Mouse (Mus musculus) limb, embryonic 12.5 days (tissue): ENCODE measurements around the gene Nme2. TPM values are rescaled to one million over a fixed set of nuclear protein-coding genes. Genes with fewer than 3 reads are reported as not detected.

Experiments used
- ATAC-seq: fragments of 200-750 bp; cut with Nextera tagmentation; 2 replicates; pipeline ENCODE4 v1.8.0; 2017; ENCODE audit warnings: low read depth, moderate TSS enrichment; ENCODE audit not compliant: insufficient number of reproducible peaks, insufficient read depth, low FRiP score, low TSS enrichment
- H3K27ac ChIP-seq: fragments of 300-500 bp; sonication (generic); 2 replicates; pipeline ENCODE4 v1.5.1; 2016; ENCODE audit warnings: mild to moderate bottlenecking, moderate library complexity
- H3K27me3 ChIP-seq: fragments of 300-500 bp; sonication (generic); 2 replicates; pipeline ENCODE4 v1.6.1; 2016; ENCODE audit warnings: mild to moderate bottlenecking, moderate library complexity
- H3K36me3 ChIP-seq: fragments of 300-500 bp; sonication (generic); 2 replicates; pipeline ENCODE4 v1.6.1; 2016; ENCODE audit warnings: mild to moderate bottlenecking, moderate library complexity
- H3K4me1 ChIP-seq: fragments of 300-500 bp; sonication (generic); replicated peaks from 2 replicates; pipeline ENCODE4 v1.6.1; 2016
- H3K4me2 ChIP-seq: fragments of 300-500 bp; sonication (generic); 2 replicates; pipeline ENCODE4 v1.6.1; 2016; ENCODE audit warnings: mild to moderate bottlenecking, moderate library complexity
- H3K4me3 ChIP-seq: fragments of 300-500 bp; sonication (generic); replicated peaks from 2 replicates; pipeline ENCODE4 v1.5.1; 2016; ENCODE audit warnings: mild to moderate bottlenecking
- H3K9ac ChIP-seq: fragments of 300-500 bp; sonication (generic); replicated peaks from 2 replicates; pipeline ENCODE4 v1.6.1; 2016; ENCODE audit warnings: mild to moderate bottlenecking, moderate library complexity
- H3K9me3 ChIP-seq: fragments of 300-500 bp; sonication (generic); 2 replicates; pipeline ENCODE4 v1.6.1; 2016; ENCODE audit warnings: mild to moderate bottlenecking, moderate library complexity
- WGBS: fragments of 180-500 bp; shearing (Covaris S2); methylation state at CpG from one replicate; pipeline ENCODE4 v1.1.7; 2016; 5-methylcytosine and 5-hydroxymethylcytosine counted together
- polyA plus RNA-seq: library from polyadenylated mRNA; unstranded; fragments of >200 nt; fragmentation: Nextera tagmentation; extraction: Ambion mirVana; gene quantifications from 2 replicates; pipeline ENCODE4 v1.2.1, GENCODE M21; 2016

Gene Nme2
- polyA plus RNA-seq, 1 experiment from 2014 or later: 217 TPM

DNA sequence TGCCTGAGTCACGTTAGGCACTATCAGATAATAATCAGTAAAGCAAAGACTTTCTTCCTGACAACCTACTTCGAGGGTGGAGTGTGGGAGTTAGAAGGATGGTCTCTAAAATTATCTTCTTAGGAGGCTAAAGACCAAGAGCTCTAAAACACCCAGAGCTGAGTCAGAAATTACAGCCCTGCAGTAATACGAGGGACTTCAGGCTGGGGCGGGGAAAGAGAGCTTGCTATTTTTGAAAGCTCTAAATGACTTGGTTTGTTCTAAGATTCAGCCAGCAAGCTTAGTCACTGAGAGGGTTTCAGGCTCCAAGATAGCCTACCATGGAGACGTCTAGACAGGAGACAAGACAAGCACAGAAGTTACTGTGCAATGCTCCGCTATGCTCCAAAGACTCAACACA lies 9.3 kb upstream of the Nme2 start:
- H3K4me3 ChIP-seq: no peak overlapping the region
- H3K9ac ChIP-seq: no peak overlapping the region
- peaks cover 3% of the 10 kb centered on the region; the same call in 1 of the 2 replicates for H3K4me1 ChIP-seq
- no peak for ATAC-seq
- H3K27me3 ChIP-seq: no peaks in the 10 kb centered on the region
- H3K36me3 ChIP-seq: peaks cover 57% of the 10 kb centered on the region
- H3K27ac ChIP-seq: no peak overlapping the region
- 98% methylated on average over 6 of the region's 6 CpGs for WGBS
- no peaks in the 10 kb centered on the region for H3K9me3 ChIP-seq
- no peak overlapping the region for H3K4me2 ChIP-seq

DNA sequence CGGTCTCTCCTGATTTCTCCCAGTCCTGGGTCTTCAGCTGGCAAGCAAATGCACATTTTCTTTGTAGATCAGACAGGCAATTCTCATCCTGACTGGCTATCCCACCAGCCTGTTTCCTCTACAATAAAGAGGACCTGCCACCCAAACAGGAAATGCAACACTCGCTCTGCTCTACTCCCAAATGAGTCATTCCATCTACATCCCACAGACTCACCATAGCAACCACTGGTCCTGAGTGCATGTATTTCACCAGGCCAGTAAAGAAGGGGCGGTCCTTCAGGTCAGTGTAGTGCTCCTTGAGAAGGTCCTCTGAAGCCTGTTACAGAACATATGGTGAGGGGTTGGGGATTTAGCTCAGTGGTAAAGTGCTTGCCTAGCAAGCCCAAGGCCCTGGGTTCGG lies 7.0 kb upstream of the Nme2 start:
- Histone ChIP-seq H3K4me2 (no peak overlapping the region), H3K4me3 (no peak overlapping the region), H3K27ac (no peak overlapping the region), H3K27me3 (no peaks in the 10 kb centered on the region), H3K36me3 (peaks cover 80% of the 10 kb centered on the region), H3K9ac (no peak overlapping the region), H3K4me1 (peaks cover 3% of the 10 kb centered on the region; the same call in 1 of the 2 replicates), H3K9me3 (no peaks in the 10 kb centered on the region)
- WGBS: 94% methylated on average over 4 of the region's 4 CpGs
- no peak for ATAC-seq

DNA sequence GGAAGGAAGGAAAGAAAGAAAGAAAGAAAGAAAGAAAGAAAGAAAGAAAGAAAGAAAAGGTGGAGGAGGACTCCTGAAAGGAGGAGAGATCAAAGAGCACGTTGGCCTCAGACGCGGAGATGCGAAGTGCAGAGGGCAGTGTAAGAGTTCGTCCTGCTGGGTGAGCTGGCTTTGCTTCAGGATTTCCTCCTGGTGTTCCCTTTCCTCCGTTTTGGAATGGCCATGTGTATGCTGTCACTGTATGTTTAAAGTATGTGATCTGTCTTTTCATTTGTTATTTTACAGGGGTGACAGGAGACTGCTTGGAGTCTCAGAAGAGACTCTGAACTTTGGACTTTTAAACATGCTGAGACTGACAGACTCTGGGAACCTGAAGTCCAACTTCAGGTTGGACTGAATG lies 5.4 kb upstream of the Nme2 start:
- Histone ChIP-seq H3K4me2 (no peak overlapping the region), H3K9me3 (no peaks in the 10 kb centered on the region), H3K36me3 (peaks cover 84% of the 10 kb centered on the region), H3K27me3 (no peaks in the 10 kb centered on the region), H3K4me1 (peaks cover 2% of the 10 kb centered on the region; the same call in 1 of the 2 replicates), H3K27ac (no peak overlapping the region), H3K4me3 (no peak overlapping the region), H3K9ac (no peak overlapping the region)
- no peak for ATAC-seq
- 91% methylated on average over 6 of the region's 6 CpGs for WGBS

DNA sequence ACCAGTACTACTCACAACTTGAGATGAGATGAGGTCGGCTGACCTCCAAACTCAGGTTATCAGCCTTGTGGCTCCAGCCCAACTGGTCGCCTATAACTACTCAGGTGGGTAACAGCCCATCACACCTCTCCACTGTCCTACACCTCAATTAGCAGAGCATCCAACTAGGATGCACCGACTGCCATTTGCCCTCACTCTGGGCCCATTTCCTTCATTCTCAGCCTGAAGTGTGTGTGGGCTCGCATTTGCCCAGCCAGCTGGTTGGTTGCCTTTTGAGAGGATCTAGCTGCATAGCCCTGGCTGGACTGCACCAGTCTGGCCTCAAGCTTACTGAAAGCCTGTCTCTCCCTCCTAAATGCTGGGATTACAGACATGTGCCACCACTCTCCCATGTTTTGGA lies 1.7 kb upstream of the Nme2 start:
- Histone ChIP-seq H3K9ac (no peak overlapping the region), H3K4me2 (no peak overlapping the region), H3K36me3 (peaks cover 66% of the 10 kb centered on the region), H3K4me3 (no peak overlapping the region), H3K9me3 (no peaks in the 10 kb centered on the region), H3K27ac (no peak overlapping the region), H3K4me1 (peaks cover 27% of the 10 kb centered on the region), H3K27me3 (no peaks in the 10 kb centered on the region)
- no peak for ATAC-seq
- 72% methylated on average over 4 of the region's 4 CpGs for WGBS

DNA sequence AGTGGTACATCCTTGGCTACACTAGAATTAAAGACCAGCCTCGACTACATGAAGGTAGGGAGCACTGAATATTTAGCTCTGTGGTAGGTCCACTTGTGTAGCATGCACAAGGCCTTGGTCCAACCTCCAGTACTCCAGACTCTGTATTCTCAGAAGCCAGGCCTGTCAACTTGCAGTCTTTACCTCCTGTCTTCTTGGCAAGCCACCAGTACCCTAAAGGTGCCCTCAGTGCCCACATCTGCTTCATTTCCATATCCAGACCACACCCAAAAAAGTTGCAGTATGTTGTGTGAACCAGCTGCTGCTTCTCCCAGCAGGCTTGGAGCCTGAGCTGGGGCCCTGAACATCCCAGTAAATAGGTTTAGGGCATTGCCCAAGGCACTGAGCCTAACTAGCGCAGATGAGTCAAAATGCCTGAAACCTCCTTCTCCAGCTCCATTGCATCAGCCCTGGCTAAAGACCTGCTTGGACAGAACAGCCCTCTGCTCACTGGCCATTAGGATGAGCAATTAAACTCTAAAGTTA lies 1.0 kb upstream of the Nme2 start:
- Histone ChIP-seq H3K27me3 (no peaks in the 10 kb centered on the region), H3K9ac (no peak overlapping the region), H3K36me3 (peaks cover 66% of the 10 kb centered on the region), H3K4me3 (no peak overlapping the region), H3K9me3 (no peaks in the 10 kb centered on the region), H3K27ac (no peak overlapping the region), H3K4me1 (peaks cover 32% of the 10 kb centered on the region), H3K4me2 (no peak overlapping the region)
- WGBS: 78% methylated on average over 2 of the region's 2 CpGs
- ATAC-seq: no peak

DNA sequence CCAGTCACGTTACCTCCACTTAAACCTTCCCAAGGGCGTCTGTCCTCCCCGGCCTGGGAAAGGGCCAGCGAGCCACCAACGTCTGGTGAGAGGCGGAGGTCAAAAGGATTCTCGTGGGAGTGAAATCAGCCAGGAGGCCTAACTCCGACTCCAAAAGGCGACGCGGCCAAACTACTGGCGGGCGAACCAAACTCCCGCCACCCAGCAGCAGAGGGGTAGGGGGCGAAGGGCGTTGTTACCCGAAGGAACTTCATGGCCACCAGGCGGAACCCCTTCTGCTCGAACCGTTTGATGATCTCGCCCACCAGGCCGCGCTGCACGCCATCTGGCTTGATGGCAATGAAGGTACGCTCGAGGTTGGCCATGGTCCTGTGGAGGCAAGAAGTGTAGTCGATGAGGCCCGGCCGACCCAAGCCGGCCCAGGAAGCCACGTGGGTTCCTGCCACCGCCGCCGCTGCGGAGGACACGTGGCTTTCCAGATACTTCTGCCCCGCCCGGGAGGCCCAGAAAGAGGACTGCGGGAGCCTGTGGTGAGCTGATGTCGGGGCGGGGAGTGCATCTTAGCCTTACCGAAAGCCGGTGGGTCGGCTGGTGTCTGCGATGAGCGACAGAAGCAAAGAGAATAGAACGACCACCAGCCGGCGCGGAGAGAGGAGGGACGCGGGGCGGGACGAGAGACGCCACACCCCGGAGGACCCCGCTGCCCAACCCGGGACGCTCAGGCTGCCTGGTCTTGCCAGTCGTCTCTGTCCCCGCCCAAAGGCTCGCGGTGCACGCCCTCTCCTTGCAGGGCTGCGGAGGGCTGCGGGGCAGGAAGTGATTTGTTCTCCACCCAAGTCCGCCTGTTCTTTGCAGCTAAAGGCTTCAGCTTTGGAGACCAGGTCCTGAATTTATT lies 556 bp downstream of the Nme2 start:
- WGBS: under 1% methylated on average over 67 of the region's 67 CpGs
- Histone ChIP-seq H3K4me1 (peaks cover 32% of the 10 kb centered on the region), H3K4me2 (peak overlapping the region; percentile 86), H3K9ac (peak overlapping the region; percentile 79), H3K36me3 (peaks cover 66% of the 10 kb centered on the region), H3K27ac (peak overlapping the region; percentile 89), H3K4me3 (peak overlapping the region; percentile 73), H3K9me3 (no peaks in the 10 kb centered on the region), H3K27me3 (no peaks in the 10 kb centered on the region)
- peak; percentile 98 for ATAC-seq

DNA sequence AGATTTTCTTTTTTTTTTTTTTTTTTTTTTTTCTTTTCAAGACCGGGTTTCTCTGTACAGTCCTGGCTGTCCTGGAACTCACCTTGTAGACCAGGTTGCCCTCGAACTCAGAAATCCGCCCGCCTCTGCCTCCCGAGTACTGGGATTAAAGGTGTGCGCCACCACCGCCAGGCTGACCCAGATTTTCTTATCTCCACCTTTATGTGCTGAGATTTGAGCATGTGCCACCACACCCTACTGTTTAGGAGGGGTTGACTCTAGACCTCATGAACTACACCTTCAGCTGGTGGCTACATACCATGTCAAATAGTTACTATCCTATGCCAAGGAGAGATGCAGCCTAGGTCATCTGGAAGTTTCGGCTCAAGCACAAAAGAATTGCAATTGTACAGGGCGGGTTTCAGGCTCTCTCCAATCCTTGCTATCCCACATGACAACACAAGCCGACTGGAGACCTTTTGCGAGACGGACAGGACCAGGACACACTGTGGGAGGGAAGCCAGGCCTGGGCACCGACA lies 1.3 kb downstream of the Nme2 start:
- Histone ChIP-seq H3K27ac (peak overlapping the region; percentile 89), H3K9me3 (no peaks in the 10 kb centered on the region), H3K4me3 (peak overlapping the region; percentile 73), H3K36me3 (peaks cover 66% of the 10 kb centered on the region), H3K4me1 (peaks cover 32% of the 10 kb centered on the region), H3K27me3 (no peaks in the 10 kb centered on the region), H3K9ac (peak overlapping the region; percentile 79), H3K4me2 (peak overlapping the region; percentile 86)
- 43% methylated on average over 13 of the region's 13 CpGs for WGBS
- 0 out of 2 replicates have a peak, but pooled peaks have one; percentile 4 for ATAC-seq

DNA sequence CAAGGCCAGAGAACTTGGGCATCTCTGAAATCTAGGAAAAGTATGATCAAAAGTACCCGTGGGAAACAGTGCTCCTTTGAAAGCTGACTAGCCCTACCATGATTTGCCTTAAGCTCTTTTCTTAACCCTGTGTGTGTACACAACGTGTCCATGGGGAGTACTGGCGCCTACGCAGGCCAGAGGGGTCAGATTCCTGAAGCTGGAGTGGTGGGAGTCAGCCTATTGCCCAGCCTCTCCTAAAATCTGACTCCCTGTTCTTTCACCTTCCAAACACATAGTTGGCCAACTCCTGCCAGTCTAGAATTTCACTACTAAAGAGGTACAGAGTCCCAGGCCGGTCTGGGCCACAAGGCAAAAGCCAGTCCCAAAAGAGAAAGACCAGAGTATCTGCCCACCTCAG lies 3.7 kb downstream of the Nme2 start:
- 70% methylated on average over 5 of the region's 5 CpGs for WGBS
- no peak overlapping the region; the same call in 1 of the 2 replicates for H3K4me2 ChIP-seq
- peaks cover 32% of the 10 kb centered on the region for H3K4me1 ChIP-seq
- H3K9ac ChIP-seq: no peak overlapping the region
- H3K27me3 ChIP-seq: no peaks in the 10 kb centered on the region
- H3K4me3 ChIP-seq: no peak overlapping the region
- H3K9me3 ChIP-seq: no peaks in the 10 kb centered on the region
- H3K36me3 ChIP-seq: peaks cover 64% of the 10 kb centered on the region
- H3K27ac ChIP-seq: no peak overlapping the region
- ATAC-seq: no peak

DNA sequence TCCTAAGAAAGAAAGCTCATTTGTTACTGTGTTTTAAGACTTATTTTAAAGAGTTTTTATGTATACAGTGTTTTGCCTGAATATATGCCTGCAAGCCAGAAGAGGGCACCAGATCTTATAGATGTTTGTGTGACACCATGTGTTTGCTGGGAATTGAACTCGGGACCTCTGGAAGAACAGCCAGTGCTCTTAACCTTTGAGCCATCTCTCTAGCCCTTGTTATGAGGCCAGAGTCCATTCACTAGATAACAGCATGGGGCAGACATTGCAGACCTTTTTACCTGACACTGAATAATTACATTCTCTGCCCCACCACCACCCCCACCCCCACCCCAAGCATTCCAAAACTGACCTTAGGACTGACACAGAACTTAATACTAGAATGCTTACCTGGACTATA lies 6.0 kb downstream of the Nme2 start:
- H3K9me3 ChIP-seq: no peaks in the 10 kb centered on the region
- H3K9ac ChIP-seq: no peak overlapping the region
- no peak overlapping the region for H3K27ac ChIP-seq
- H3K4me2 ChIP-seq: no peak overlapping the region
- no peak overlapping the region for H3K4me3 ChIP-seq
- 81% methylated on average over 1 of the region's 1 CpGs for WGBS
- peaks cover 31% of the 10 kb centered on the region for H3K4me1 ChIP-seq
- H3K27me3 ChIP-seq: no peaks in the 10 kb centered on the region
- peaks cover 64% of the 10 kb centered on the region for H3K36me3 ChIP-seq
- ATAC-seq: no peak

DNA sequence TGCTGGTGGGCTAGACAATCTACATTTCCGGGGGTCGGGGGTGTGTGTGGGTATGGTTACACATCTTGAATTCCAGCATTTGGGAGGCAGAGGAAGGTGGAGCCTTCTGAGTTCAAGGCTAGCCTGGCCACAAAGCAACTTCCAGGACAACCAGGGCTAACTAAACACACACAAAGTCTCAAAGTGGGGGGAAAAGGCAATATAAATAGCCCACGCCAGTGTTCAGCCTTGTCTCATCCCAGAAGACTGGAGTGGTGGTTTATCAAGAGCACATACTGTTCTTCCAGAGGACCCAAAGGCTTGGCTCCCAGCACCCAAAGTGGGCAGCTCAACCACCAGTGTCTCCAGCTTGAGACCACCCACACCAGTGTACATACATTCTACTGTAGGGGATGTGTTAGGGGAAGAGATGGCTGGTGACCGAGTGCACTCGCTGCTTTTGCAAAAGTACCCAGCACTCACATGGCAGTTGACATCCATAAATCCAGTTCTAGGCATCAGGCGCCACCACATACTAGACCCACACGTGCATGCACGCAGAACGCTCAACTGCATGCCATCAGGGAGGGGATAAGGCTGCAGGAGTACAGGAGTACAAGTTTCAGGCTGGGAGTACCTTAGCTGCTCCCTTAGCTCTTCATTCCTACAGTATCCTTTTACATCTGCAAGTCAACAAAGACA lies 7.0 kb downstream of the Nme2 start:
- H3K36me3 ChIP-seq: peaks cover 62% of the 10 kb centered on the region
- H3K4me1 ChIP-seq: peaks cover 26% of the 10 kb centered on the region
- WGBS: 87% methylated on average over 9 of the region's 9 CpGs
- H3K27me3 ChIP-seq: no peaks in the 10 kb centered on the region
- no peak overlapping the region for H3K4me3 ChIP-seq
- H3K9ac ChIP-seq: no peak overlapping the region
- no peaks in the 10 kb centered on the region for H3K9me3 ChIP-seq
- no peak for ATAC-seq
- no peak overlapping the region for H3K4me2 ChIP-seq
- no peak overlapping the region for H3K27ac ChIP-seq

DNA sequence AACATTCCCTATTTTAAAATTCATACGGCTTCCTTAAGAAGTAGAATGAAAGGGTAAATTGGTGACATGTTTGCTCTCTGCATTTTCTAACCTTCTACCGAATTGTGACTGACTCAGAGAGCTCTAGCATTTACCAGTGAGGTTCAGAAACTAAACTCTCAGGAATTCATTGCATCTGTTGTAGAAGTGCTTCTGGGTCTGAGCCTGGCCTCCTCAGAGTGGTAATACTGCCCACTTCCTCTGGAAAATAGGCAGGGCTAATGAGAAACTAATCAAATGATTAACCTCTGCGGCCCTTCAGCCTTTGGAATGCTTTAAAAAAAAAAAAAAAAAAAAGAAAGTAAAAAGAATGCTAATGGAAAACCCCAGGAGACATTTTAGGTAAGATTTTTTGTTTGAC lies 11.1 kb downstream of the Nme2 start:
- Histone ChIP-seq H3K4me1 (peaks cover 11% of the 10 kb centered on the region), H3K9me3 (no peaks in the 10 kb centered on the region), H3K4me2 (no peak overlapping the region), H3K27ac (no peak overlapping the region), H3K9ac (no peak overlapping the region), H3K27me3 (no peaks in the 10 kb centered on the region), H3K4me3 (no peak overlapping the region), H3K36me3 (peaks cover 48% of the 10 kb centered on the region)
- ATAC-seq: no peak
- 34% methylated on average over 3 of the region's 3 CpGs for WGBS
